Comparison of ENCODE assay signal across 9 mouse cellular contexts in the genomic region with DNA sequence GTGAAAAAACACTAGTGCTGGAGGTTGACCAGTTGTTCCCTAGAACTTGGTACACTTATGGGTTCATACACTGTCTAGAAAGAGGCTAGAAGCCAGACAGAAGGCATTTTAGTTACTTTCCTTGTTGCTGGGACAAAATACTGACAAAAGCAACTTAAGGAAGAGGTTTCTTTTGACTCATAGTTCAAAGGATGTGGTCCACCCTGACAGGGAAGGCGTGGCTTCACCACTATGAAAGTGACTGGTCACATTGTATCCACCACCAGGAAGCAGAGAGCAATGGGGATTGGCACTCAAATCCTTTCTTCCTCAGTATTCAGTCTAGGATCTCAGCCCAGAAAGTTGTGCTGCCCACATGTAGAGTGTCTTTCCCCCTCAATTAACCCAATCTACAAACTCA.
"Had no signal": no experiment of that assay in that cellular context is flagged by ENCODE, and none has a peak within 500 bp of the region (broad histone marks: within the 10 kb centered on the region; RNA-seq: fewer than 3 reads in every experiment).

No protein-coding gene starts in this region.

- H3K9me3 ChIP-seq: kidney, embryonic 15.5 days; limb, embryonic 15.5 days; liver, embryonic 12.5 days; lung, embryonic 15.5 days had no signal

- H3K4me3 ChIP-seq: kidney, embryonic 15.5 days; limb, embryonic 15.5 days; liver, embryonic 12.5 days; lung, embryonic 15.5 days had no signal

- DNase-seq: kidney, postnatal 14 days; lung, postnatal 14 days; right cerebral cortex, postnatal 14 days; thymus, postnatal 36 days had no signal

- H3K36me3 ChIP-seq: kidney, embryonic 15.5 days; limb, embryonic 15.5 days; liver, embryonic 12.5 days; lung, embryonic 15.5 days had no signal

- ATAC-seq: liver, embryonic 12.5 days; midbrain, embryonic 16.5 days had no signal

- H3K27me3 ChIP-seq: kidney, embryonic 15.5 days; limb, embryonic 15.5 days; liver, embryonic 12.5 days; lung, embryonic 15.5 days had no signal
